Mouse (Mus musculus): Measurements from ENCODE around the gene Cinp. TPM values are rescaled to one million over a fixed set of nuclear protein-coding genes. Genes with fewer than 3 reads are reported as not detected.
A peak's percentile ranks its signal among the peaks of the same experiment; 100 is the strongest.

Cinp gene
- total RNA-seq (2021): 10 to 100 TPM; 31.7 to 33.3 TPM

- peak; percentile 95 for DNase-seq (ENCODE audit: low spot score)
- intact Hi-C loops (cut with DNase I): no loop called here
Observed at GRCm38 (mm10) chr12:110889036-110890020, at the start of gene Cinp, which contains the start of gene Tecpr2. Gene Cinp (minus strand): TSS chr12:110889145. Gene Tecpr2 (plus strand): TSS chr12:110889264.

- DNase-seq (ENCODE audit: low spot score): no peak
- intact Hi-C loops (cut with DNase I): no loop called here
Observed at GRCm38 (mm10) chr12:110937496-110937895, 48.6 kb upstream of the Cinp start.

GRCm38 (mm10) chr12:110935983-110936620 is 47.2 kb upstream of the Cinp start:
- peak; percentile 56 for DNase-seq (ENCODE audit: low spot score)
- intact Hi-C loops (cut with DNase I): loop anchor here (1.0 kb wide), 1 partner anchor 56 kb away; no protein-coding TSS in a partner anchor

GRCm38 (mm10) chr12:110932820-110933219 is 43.9 kb upstream of the Cinp start:
- intact Hi-C loops (cut with DNase I): no loop called here
- DNase-seq (ENCODE audit: low spot score): no peak

- intact Hi-C loops (cut with DNase I): no loop called here
- DNase-seq (ENCODE audit: low spot score): no peak
Observed at GRCm38 (mm10) chr12:110921572-110921971, 32.6 kb upstream of the Cinp start.

- intact Hi-C loops (cut with DNase I): no loop called here
- DNase-seq (ENCODE audit: low spot score): no peak
Observed at GRCm38 (mm10) chr12:110920254-110920653, 31.3 kb upstream of the Cinp start.

- no peak for DNase-seq (ENCODE audit: low spot score)
- intact Hi-C loops (cut with DNase I): no loop called here
Observed at GRCm38 (mm10) chr12:110915761-110916160, 26.8 kb upstream of the Cinp start.

- intact Hi-C loops (cut with DNase I): no loop called here
- DNase-seq (ENCODE audit: low spot score): no peak
Observed at GRCm38 (mm10) chr12:110909962-110910361, 21.0 kb upstream of the Cinp start.

GRCm38 (mm10) chr12:110907845-110908244 is 18.9 kb upstream of the Cinp start:
- intact Hi-C loops (cut with DNase I): no loop called here
- no peak for DNase-seq (ENCODE audit: low spot score)

- no peak for DNase-seq (ENCODE audit: low spot score)
- intact Hi-C loops (cut with DNase I): no loop called here
Observed at GRCm38 (mm10) chr12:110903536-110903935, 14.6 kb upstream of the Cinp start.

- DNase-seq (ENCODE audit: low spot score): no peak
- intact Hi-C loops (cut with DNase I): no loop called here
Observed at GRCm38 (mm10) chr12:110902106-110902505, 13.2 kb upstream of the Cinp start.

GRCm38 (mm10) chr12:110891887-110892286 is 2.9 kb upstream of the Cinp start:
- intact Hi-C loops (cut with DNase I): no loop called here
- DNase-seq (ENCODE audit: low spot score): no peak

GRCm38 (mm10) chr12:110888606-110889005 is 339 bp downstream of the Cinp start:
- DNase-seq (ENCODE audit: low spot score): no peak
- intact Hi-C loops (cut with DNase I): no loop called here

GRCm38 (mm10) chr12:110888106-110888505 is 839 bp downstream of the Cinp start:
- DNase-seq (ENCODE audit: low spot score): no peak

GRCm38 (mm10) chr12:110885251-110885650 is 3.7 kb downstream of the Cinp start:
- no peak for DNase-seq (ENCODE audit: low spot score)
- intact Hi-C loops (cut with DNase I): no loop called here

More at GRCm38 (mm10) chr12:110888106-110888505, 839 bp downstream of the Cinp start:
- intact Hi-C loops (cut with DNase I): no loop called here

- no peak for DNase-seq (ENCODE audit: low spot score)
- intact Hi-C loops (cut with DNase I): no loop called here
Observed at GRCm38 (mm10) chr12:110882291-110882690, 6.7 kb downstream of the Cinp start.

GRCm38 (mm10) chr12:110875351-110875750 is 13.6 kb downstream of the Cinp start:
- intact Hi-C loops (cut with DNase I): no loop called here
- DNase-seq (ENCODE audit: low spot score): no peak

GRCm38 (mm10) chr12:110871247-110871646 is 17.7 kb downstream of the Cinp start:
- intact Hi-C loops (cut with DNase I): no loop called here
- DNase-seq (ENCODE audit: low spot score): no peak

- DNase-seq (ENCODE audit: low spot score): no peak
- intact Hi-C loops (cut with DNase I): no loop called here
Observed at GRCm38 (mm10) chr12:110870107-110870506, 18.8 kb downstream of the Cinp start.

GRCm38 (mm10) chr12:110865989-110866388 is 23.0 kb downstream of the Cinp start:
- intact Hi-C loops (cut with DNase I): no loop called here
- DNase-seq (ENCODE audit: low spot score): no peak

GRCm38 (mm10) chr12:110865571-110865970 is 23.4 kb downstream of the Cinp start:
- DNase-seq (ENCODE audit: low spot score): no peak
- intact Hi-C loops (cut with DNase I): no loop called here
